Mouse (Mus musculus): ENCODE results near the gene Tuba1c. TPM values are rescaled to one million over a fixed set of nuclear protein-coding genes. Genes with fewer than 3 reads are reported as not detected.

The Tuba1c gene
- 94.8 and 129 TPM in 2 replicates for polyA plus RNA-seq (2012; rRNA removed)

DNA sequence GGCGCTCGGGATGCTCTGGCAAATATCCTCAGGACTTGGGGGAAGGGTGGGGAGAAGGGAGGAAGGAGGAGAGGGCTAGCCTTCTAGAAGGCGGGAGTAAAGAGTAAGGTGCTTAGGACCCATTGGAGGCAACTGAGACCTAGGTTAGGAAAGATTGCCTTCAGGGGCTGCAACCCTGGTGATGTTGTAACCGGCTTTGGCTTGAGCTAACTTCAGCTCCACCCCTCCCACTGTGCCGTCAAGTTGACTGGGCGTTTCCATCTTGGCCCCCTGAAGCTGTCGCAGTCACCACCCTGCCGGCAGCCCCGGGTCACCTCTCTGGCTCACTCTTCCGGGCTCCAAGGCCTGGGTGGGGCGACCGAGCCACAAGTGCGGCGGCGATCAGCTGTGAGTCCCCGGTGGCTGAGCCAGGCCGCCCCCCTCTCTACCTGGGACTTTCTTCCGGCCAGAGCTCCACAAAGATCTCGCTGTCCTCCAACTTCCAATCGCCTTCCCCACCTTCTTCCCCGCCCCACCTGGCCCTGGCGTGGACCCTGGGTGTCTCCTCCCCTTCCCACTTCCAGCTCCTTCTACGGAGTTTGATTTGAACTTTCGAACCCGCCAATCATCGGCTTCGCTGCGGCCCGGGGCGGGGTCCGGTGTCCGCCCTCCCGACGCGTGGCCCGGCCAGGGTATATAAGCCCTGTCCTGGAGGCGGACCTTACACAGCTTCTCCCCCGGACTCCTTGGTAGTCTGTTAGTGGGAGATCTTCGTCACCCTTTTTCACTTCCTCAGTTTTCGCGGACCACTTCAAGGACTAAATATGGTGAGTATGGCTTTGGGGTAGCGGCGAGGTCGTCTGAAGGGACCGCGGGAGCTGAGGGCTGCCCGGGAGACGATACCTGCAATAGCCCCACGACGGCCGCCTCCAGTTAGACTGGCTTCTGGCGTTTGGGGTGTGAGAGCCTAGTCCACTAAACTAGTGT, at the start of gene Tuba1c:
Gene Tuba1c, plus strand, starts transcription at position 273 of the 966 bp plus-strand sequence.
- DNase-seq (ENCODE audit: low spot score) = peak; percentile 92

DNA sequence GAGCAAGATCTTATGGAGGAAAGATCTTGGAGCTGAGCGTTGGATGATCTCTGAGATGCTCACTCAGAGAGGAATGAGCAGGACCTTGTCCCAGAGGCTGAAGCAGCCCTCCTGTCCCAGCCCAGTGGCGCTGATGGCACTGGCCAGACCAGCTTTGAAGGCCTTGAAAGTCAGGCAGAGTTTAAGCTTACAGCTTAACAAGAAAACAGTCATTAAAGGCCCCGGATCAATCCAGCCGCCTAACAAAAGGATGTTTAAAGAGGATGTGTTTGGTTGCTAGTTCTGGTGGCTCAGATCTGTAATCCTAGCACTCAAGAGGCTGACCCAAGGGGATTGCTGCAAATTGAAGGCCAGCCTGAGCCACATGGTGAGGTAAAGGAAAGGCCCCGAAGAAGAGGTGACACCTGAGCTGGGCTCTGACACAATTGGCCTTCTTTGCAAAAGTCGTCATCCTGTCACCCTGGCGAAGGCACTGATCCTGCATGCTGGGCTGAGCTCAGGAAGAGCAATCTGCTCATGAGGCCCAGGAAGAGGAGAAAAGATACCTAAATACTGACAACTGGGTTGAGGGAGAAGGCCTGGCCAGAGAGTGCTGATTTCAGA, 49.6 kb upstream of the Tuba1c start:
- no peak for DNase-seq (ENCODE audit: low spot score)

GRCm38 (mm10) chr15:98982100-98982499, 47.6 kb upstream of the Tuba1c start:
- DNase-seq (ENCODE audit: low spot score) = no peak

- DNase-seq (ENCODE audit: low spot score) = no peak
These were observed 46.1 kb upstream of the Tuba1c start for GRCm38 (mm10) chr15:98983431-98984081.

DNA sequence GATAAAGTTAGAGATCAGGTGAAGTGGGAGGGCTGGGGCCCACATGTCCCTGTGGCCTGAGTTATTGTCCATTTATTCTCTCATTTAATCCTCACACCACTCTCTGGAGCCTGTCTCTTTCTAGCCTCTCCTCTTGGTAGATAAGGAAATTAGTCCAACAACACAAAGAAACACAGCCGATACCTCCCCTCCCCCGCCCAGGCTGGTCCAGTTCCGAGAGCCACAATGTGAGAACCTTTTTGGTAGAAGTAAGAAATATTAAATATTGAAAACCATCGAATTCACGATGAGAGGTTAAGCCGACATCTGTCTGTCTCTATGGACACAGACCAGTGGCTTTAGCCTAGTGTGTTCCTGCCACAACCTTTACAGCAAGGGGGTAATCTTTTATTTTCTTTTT, 45.0 kb upstream of the Tuba1c start:
- no peak for DNase-seq (ENCODE audit: low spot score)

- peak; percentile 65 for DNase-seq (ENCODE audit: low spot score)
These were observed 44.3 kb upstream of the Tuba1c start for GRCm38 (mm10) chr15:98985240-98985981.

DNA sequence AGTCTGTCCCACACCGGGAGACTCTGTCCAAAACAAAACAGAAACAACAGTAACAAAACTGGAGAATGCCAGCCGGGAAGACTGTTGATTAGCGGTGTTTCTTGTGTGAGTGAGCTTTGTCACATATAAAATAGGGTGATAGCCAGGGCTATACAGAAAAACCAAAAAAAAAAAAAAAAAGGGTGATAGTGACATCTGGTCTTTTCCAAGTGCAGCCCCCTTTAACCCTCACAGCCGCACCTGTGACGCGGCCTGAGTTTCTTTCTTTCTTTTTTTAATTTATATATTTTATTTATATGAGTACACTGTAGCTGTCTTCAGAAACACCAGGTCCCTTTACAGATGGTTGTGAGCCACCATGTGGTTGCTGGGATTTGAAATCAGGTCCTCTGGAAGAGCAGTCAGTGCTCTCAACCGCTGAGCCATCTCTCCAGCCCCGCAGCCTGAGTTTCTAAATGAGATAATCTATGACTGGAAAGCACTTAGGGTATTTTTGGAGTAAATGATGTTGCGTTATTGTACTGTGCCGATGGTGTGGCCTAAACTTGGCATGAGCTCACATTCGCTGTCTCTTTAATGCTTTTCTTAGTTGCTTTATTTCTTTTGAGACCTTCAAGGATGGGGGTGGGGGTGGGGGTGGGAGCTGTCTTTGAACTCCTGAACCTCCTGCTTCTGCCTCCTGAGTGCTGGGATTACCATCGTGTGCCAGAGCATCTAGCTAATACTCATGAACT, 43.5 kb upstream of the Tuba1c start:
- no peak for DNase-seq (ENCODE audit: low spot score)

GRCm38 (mm10) chr15:98987077-98987630, 42.5 kb upstream of the Tuba1c start:
- no peak for DNase-seq (ENCODE audit: low spot score)

- no peak for DNase-seq (ENCODE audit: low spot score)
These were observed 42.0 kb upstream of the Tuba1c start for GRCm38 (mm10) chr15:98987661-98988181.

GRCm38 (mm10) chr15:98988787-98989186, 40.9 kb upstream of the Tuba1c start:
- DNase-seq (ENCODE audit: low spot score) = no peak

DNA sequence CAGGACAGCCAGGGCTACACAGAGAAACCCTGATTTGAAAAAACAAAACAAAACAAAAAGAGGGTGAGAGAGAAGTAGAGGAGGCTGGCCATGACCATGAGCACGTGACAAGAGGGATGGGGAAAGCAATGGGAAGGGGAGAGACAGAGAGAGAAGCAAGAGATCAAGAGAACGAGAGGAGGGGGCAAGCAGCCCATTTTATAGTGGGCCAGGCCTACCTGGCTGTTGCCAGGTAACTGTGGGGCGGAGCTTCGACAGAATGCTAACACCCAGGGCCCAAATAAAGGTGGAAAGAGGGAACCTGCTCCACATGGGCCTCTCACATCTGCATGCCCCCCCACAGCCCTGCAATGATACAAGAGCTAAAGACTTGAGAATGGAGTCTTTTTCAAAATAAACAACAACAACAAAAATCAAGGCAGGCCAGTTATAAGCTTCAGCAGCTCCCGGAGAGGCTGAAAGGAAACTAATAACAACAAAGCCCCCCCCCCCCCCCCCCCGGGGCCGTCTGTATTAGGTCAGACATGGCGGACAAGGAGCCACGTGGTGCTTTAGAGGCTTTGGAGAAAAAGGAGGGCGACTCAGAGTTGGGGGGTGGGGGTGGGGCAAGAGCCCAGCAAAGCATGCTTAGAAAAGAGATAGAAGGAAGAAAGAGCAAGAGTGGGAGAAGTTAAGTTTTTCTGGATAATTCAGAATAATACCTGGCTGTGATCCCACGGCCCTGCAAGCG, 39.8 kb upstream of the Tuba1c start:
- no peak for DNase-seq (ENCODE audit: low spot score)

- DNase-seq (ENCODE audit: low spot score) = no peak
These were observed 38.8 kb upstream of the Tuba1c start for GRCm38 (mm10) chr15:98990669-98991539.

- DNase-seq (ENCODE audit: low spot score) = no peak
These were observed 38.1 kb upstream of the Tuba1c start for GRCm38 (mm10) chr15:98991540-98992050.

- DNase-seq (ENCODE audit: low spot score) = no peak
These were observed 37.4 kb upstream of the Tuba1c start for GRCm38 (mm10) chr15:98992086-98992912.

DNA sequence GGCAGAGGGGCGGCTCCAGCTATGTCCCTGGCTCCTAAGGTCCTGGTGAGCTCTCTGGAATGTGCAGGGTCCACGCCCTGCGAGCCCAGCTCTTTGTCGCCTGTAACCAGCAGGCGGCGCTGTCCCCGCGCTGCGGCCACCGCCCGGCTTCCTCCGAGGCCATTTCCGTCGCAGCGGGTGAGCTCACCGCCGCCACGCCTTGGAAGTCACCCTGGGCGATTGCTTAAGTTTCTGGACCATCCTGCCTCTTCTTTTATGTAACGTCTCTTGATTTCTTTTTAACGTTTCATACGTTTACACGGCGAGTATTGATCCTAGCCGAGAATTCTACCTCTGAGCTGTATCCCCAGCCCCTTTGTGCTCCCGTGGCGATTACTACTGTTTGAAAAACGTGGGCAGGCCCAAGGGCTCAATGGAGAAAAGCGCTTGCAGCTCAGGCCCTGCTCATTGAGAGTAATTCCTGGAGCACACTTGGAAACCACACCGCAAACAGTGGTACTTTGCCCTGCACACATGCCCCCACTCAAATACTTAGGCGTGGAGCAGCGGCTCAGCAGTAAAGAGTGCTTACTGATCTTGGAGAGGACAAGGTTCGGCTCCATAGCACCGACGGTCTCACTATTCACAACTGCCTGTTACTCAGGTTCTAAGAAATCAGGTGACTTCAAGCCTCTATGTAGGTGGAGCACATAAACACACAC, 36.4 kb upstream of the Tuba1c start:
- DNase-seq (ENCODE audit: low spot score) = peak; percentile 96

- DNase-seq (ENCODE audit: low spot score) = peak; percentile 66
These were observed 35.8 kb upstream of the Tuba1c start for GRCm38 (mm10) chr15:98993865-98994264.

DNA sequence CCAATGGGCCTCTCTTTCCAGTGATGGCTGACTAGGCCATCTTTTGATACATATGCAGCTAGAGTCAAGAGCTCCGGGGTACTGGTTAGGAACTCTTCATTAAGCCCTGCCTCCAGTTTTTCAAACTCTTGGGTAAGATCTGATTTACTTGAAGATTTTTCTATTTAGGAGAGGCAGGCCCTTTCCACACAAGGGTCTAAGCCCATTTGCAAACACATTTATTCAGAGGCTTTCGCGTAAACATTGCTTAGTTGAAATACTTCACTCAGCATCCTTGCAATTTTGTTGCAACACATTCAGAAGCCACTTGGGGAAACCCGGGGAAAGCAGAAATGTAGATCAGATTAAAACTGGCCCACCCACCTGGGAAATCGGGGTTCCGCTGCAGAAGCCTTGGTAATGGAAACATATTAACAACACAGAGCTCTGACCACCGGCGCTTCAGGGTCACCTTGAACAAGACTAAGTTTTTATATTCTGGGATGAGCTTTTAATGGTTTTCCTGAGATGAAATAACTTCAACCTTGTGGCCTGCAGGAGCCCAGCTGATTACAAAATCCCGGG, 34.7 kb upstream of the Tuba1c start:
- no peak for DNase-seq (ENCODE audit: low spot score)

All from urinary bladder, adult 2 months (tissue).